Mouse (Mus musculus): ENCODE measurements around the gene Ctla4. TPM values are rescaled to one million over a fixed set of nuclear protein-coding genes. Genes with fewer than 3 reads are reported as not detected.

Ctla4 gene
- polyA plus RNA-seq, 1 experiment from 2014 or later = not detected

- WGBS = 58% methylated on average over 5 of the region's 5 CpGs
- Histone ChIP-seq H3K4me1 (ENCODE audit: control insufficient read depth in 2 of 2, insufficient read depth in 2 of 2, low read length in 2 of 2) (no peaks in the 10 kb centered on the region), H3K27me3 (ENCODE audit: control insufficient read depth, insufficient read depth, low read length) (no peaks in the 10 kb centered on the region), H3K9ac (ENCODE audit: low read length) (no peak overlapping the region), H3K4me3 (ENCODE audit: control insufficient read depth in 1 of 2, insufficient read depth in 1 of 2, low read depth in 1 of 2, low read length in 2 of 2) (no peak overlapping the region), H3K4me2 (ENCODE audit: low read length) (no peak overlapping the region), H3K9me3 (ENCODE audit: control insufficient read depth, low read length) (no peaks in the 10 kb centered on the region), H3K36me3 (ENCODE audit: control insufficient read depth, insufficient read depth, low read length) (no peaks in the 10 kb centered on the region), H3K27ac (replicated peaks in 1 of 2; ENCODE audit: control insufficient read depth in 1 of 2, insufficient read depth in 1 of 2, low read depth in 2 of 2, low read length in 2 of 2) (no peak overlapping the region)
- ATAC-seq (ENCODE audit: insufficient number of reproducible peaks, insufficient read depth, low FRiP score, low read depth) = no peak
Measured at GRCm38 (mm10) chr1:60898127-60898932, 11.5 kb downstream of the Ctla4 start.

DNA sequence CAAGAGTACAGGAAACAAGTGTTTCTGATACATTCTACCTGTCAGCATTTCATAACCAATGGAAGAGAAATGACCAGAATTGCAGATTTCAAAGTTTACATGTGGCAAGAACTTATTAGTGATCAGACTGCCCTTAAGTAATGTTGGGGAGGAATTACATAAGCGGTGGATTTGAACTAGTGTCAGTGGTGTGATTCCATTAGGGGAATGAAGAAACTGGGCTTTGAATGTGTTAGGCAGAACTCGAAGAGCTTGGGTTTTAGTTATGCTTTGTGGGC, 12.1 kb downstream of the Ctla4 start:
- Histone ChIP-seq H3K9ac (ENCODE audit: low read length) (no peak overlapping the region), H3K4me2 (ENCODE audit: low read length) (no peak overlapping the region), H3K27me3 (ENCODE audit: control insufficient read depth, insufficient read depth, low read length) (no peaks in the 10 kb centered on the region), H3K27ac (replicated peaks in 1 of 2; ENCODE audit: control insufficient read depth in 1 of 2, insufficient read depth in 1 of 2, low read depth in 2 of 2, low read length in 2 of 2) (no peak overlapping the region), H3K4me3 (ENCODE audit: control insufficient read depth in 1 of 2, insufficient read depth in 1 of 2, low read depth in 1 of 2, low read length in 2 of 2) (no peak overlapping the region), H3K36me3 (ENCODE audit: control insufficient read depth, insufficient read depth, low read length) (no peaks in the 10 kb centered on the region), H3K4me1 (ENCODE audit: control insufficient read depth in 2 of 2, insufficient read depth in 2 of 2, low read length in 2 of 2) (no peaks in the 10 kb centered on the region), H3K9me3 (ENCODE audit: control insufficient read depth, low read length) (no peaks in the 10 kb centered on the region)
- WGBS = 88% methylated on average over 2 of the region's 2 CpGs
- ATAC-seq (ENCODE audit: insufficient number of reproducible peaks, insufficient read depth, low FRiP score, low read depth) = no peak

DNA sequence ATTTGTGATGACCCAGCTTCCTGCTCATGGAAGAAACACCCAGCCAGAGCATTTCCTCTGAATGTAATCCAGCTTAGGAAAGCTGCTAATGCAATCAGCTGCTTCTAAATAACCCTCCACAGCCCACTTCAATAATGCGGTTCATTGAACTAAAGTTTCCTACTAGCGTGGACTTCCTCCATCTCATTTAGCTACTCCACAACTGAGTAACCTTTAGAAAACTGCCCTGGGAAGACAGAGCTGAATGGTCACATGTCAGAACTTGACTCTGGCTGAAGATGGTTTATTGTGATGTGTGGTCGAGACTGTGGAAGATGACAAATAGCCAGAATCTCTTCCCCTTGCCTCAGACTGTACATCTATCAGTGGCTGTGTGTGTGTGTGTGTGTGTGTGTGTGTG, 12.4 kb downstream of the Ctla4 start:
- 76% methylated on average over 3 of the region's 3 CpGs for whole genome bisulfite sequencing

GRCm38 (mm10) chr1:60902547-60902946, 15.7 kb downstream of the Ctla4 start:
- Histone ChIP-seq H3K9me3 (ENCODE audit: control insufficient read depth, low read length) (no peaks in the 10 kb centered on the region), H3K27ac (replicated peaks in 1 of 2; ENCODE audit: control insufficient read depth in 1 of 2, insufficient read depth in 1 of 2, low read depth in 2 of 2, low read length in 2 of 2) (no peak overlapping the region), H3K4me2 (ENCODE audit: low read length) (no peak overlapping the region), H3K9ac (ENCODE audit: low read length) (no peak overlapping the region), H3K4me1 (ENCODE audit: control insufficient read depth in 2 of 2, insufficient read depth in 2 of 2, low read length in 2 of 2) (no peaks in the 10 kb centered on the region), H3K36me3 (ENCODE audit: control insufficient read depth, insufficient read depth, low read length) (no peaks in the 10 kb centered on the region), H3K4me3 (ENCODE audit: control insufficient read depth in 1 of 2, insufficient read depth in 1 of 2, low read depth in 1 of 2, low read length in 2 of 2) (no peak overlapping the region), H3K27me3 (ENCODE audit: control insufficient read depth, insufficient read depth, low read length) (no peaks in the 10 kb centered on the region)
- WGBS = 84% methylated on average over 6 of the region's 6 CpGs
- no peak for ATAC-seq (ENCODE audit: insufficient number of reproducible peaks, insufficient read depth, low FRiP score, low read depth)

More for the DNA sequence above, 12.4 kb downstream of the Ctla4 start:
- Histone ChIP-seq H3K9ac (ENCODE audit: low read length) (no peak overlapping the region), H3K27ac (replicated peaks in 1 of 2; ENCODE audit: control insufficient read depth in 1 of 2, insufficient read depth in 1 of 2, low read depth in 2 of 2, low read length in 2 of 2) (no peak overlapping the region), H3K4me3 (ENCODE audit: control insufficient read depth in 1 of 2, insufficient read depth in 1 of 2, low read depth in 1 of 2, low read length in 2 of 2) (no peak overlapping the region), H3K27me3 (ENCODE audit: control insufficient read depth, insufficient read depth, low read length) (no peaks in the 10 kb centered on the region), H3K36me3 (ENCODE audit: control insufficient read depth, insufficient read depth, low read length) (no peaks in the 10 kb centered on the region), H3K4me1 (ENCODE audit: control insufficient read depth in 2 of 2, insufficient read depth in 2 of 2, low read length in 2 of 2) (no peaks in the 10 kb centered on the region), H3K4me2 (ENCODE audit: low read length) (no peak overlapping the region), H3K9me3 (ENCODE audit: control insufficient read depth, low read length) (no peaks in the 10 kb centered on the region)
- no peak for ATAC-seq (ENCODE audit: insufficient number of reproducible peaks, insufficient read depth, low FRiP score, low read depth)

GRCm38 (mm10) chr1:60903126-60903525, 16.3 kb downstream of the Ctla4 start:
- no peaks in the 10 kb centered on the region for H3K36me3 ChIP-seq (ENCODE audit: control insufficient read depth, insufficient read depth, low read length)
- 87% methylated on average over 7 of the region's 7 CpGs for WGBS
- no peak for ATAC-seq (ENCODE audit: insufficient number of reproducible peaks, insufficient read depth, low FRiP score, low read depth)

GRCm38 (mm10) chr1:60904456-60904978, 17.7 kb downstream of the Ctla4 start:
- 87% methylated on average over 2 of the region's 2 CpGs for WGBS
- Histone ChIP-seq H3K4me2 (ENCODE audit: low read length) (no peak overlapping the region), H3K27ac (replicated peaks in 1 of 2; ENCODE audit: control insufficient read depth in 1 of 2, insufficient read depth in 1 of 2, low read depth in 2 of 2, low read length in 2 of 2) (no peak overlapping the region), H3K36me3 (ENCODE audit: control insufficient read depth, insufficient read depth, low read length) (no peaks in the 10 kb centered on the region), H3K4me1 (ENCODE audit: control insufficient read depth in 2 of 2, insufficient read depth in 2 of 2, low read length in 2 of 2) (no peaks in the 10 kb centered on the region), H3K9me3 (ENCODE audit: control insufficient read depth, low read length) (no peaks in the 10 kb centered on the region), H3K4me3 (ENCODE audit: control insufficient read depth in 1 of 2, insufficient read depth in 1 of 2, low read depth in 1 of 2, low read length in 2 of 2) (no peak overlapping the region), H3K27me3 (ENCODE audit: control insufficient read depth, insufficient read depth, low read length) (no peaks in the 10 kb centered on the region), H3K9ac (ENCODE audit: low read length) (no peak overlapping the region)
- no peak for ATAC-seq (ENCODE audit: insufficient number of reproducible peaks, insufficient read depth, low FRiP score, low read depth)

More at GRCm38 (mm10) chr1:60903126-60903525, 16.3 kb downstream of the Ctla4 start:
- Histone ChIP-seq H3K4me2 (ENCODE audit: low read length) (no peak overlapping the region), H3K9ac (ENCODE audit: low read length) (no peak overlapping the region), H3K27ac (replicated peaks in 1 of 2; ENCODE audit: control insufficient read depth in 1 of 2, insufficient read depth in 1 of 2, low read depth in 2 of 2, low read length in 2 of 2) (no peak overlapping the region), H3K27me3 (ENCODE audit: control insufficient read depth, insufficient read depth, low read length) (no peaks in the 10 kb centered on the region), H3K4me3 (ENCODE audit: control insufficient read depth in 1 of 2, insufficient read depth in 1 of 2, low read depth in 1 of 2, low read length in 2 of 2) (no peak overlapping the region), H3K4me1 (ENCODE audit: control insufficient read depth in 2 of 2, insufficient read depth in 2 of 2, low read length in 2 of 2) (no peaks in the 10 kb centered on the region), H3K9me3 (ENCODE audit: control insufficient read depth, low read length) (no peaks in the 10 kb centered on the region)

DNA sequence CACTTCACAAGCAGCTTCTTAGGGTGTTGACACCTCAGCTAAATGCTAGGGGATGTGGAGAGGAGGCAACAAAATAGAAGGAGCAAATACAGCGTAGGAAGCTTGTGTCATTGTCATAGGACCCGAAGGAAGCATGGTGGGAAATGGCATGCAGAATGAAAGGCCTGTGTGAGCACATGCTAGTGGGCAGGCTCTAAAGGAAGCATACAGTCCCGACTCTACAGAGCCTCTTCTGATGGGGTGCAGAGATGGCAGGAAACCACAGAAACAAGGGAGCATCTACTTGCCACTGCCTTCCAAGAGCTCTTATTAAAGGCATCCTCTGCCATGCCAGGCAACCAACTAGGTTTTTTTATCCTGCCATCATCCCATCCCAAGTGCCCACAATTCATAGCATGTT, 20.7 kb downstream of the Ctla4 start:
- WGBS = 66% methylated on average over 3 of the region's 3 CpGs
- no peak overlapping the region for H3K4me3 ChIP-seq (ENCODE audit: control insufficient read depth in 1 of 2, insufficient read depth in 1 of 2, low read depth in 1 of 2, low read length in 2 of 2)

DNA sequence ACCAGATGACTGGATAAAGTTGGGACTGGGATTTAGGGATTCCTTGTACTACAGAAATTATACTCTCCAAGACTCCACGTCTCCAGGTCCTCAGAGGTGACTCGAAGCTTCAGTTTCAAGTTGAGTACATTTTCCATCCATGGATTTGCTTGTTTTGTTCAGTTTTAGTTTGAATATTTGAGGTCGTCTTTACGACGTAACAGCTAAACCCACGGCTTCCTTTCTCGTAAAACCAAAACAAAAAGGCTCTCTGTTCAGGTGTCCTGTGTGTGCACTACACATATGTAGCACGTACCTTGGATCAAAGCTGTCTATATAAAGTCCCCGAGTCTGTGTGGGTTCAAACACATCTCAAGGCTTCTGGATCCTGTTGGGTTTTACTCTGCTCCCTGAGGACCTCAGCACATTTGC, 22.0 kb downstream of the Ctla4 start:
- no peaks in the 10 kb centered on the region for H3K4me1 ChIP-seq (ENCODE audit: control insufficient read depth in 2 of 2, insufficient read depth in 2 of 2, low read length in 2 of 2)

More for the DNA sequence above, 20.7 kb downstream of the Ctla4 start:
- no peaks in the 10 kb centered on the region for H3K36me3 ChIP-seq (ENCODE audit: control insufficient read depth, insufficient read depth, low read length)
- no peak overlapping the region for H3K27ac ChIP-seq (replicated peaks in 1 of 2; ENCODE audit: control insufficient read depth in 1 of 2, insufficient read depth in 1 of 2, low read depth in 2 of 2, low read length in 2 of 2)
- no peak overlapping the region for H3K9ac ChIP-seq (ENCODE audit: low read length)
- ATAC-seq (ENCODE audit: insufficient number of reproducible peaks, insufficient read depth, low FRiP score, low read depth) = no peak
- no peaks in the 10 kb centered on the region for H3K9me3 ChIP-seq (ENCODE audit: control insufficient read depth, low read length)
- H3K4me1 ChIP-seq (ENCODE audit: control insufficient read depth in 2 of 2, insufficient read depth in 2 of 2, low read length in 2 of 2) = no peaks in the 10 kb centered on the region
- no peaks in the 10 kb centered on the region for H3K27me3 ChIP-seq (ENCODE audit: control insufficient read depth, insufficient read depth, low read length)
- H3K4me2 ChIP-seq (ENCODE audit: low read length) = no peak overlapping the region

More for the DNA sequence above, 22.0 kb downstream of the Ctla4 start:
- Histone ChIP-seq H3K4me2 (ENCODE audit: low read length) (no peak overlapping the region), H3K4me3 (ENCODE audit: control insufficient read depth in 1 of 2, insufficient read depth in 1 of 2, low read depth in 1 of 2, low read length in 2 of 2) (no peak overlapping the region), H3K9ac (ENCODE audit: low read length) (no peak overlapping the region), H3K27ac (replicated peaks in 1 of 2; ENCODE audit: control insufficient read depth in 1 of 2, insufficient read depth in 1 of 2, low read depth in 2 of 2, low read length in 2 of 2) (no peak overlapping the region), H3K36me3 (ENCODE audit: control insufficient read depth, insufficient read depth, low read length) (no peaks in the 10 kb centered on the region), H3K27me3 (ENCODE audit: control insufficient read depth, insufficient read depth, low read length) (no peaks in the 10 kb centered on the region), H3K9me3 (ENCODE audit: control insufficient read depth, low read length) (no peaks in the 10 kb centered on the region)
- WGBS = 83% methylated on average over 9 of the region's 9 CpGs
- no peak for ATAC-seq (ENCODE audit: insufficient number of reproducible peaks, insufficient read depth, low FRiP score, low read depth)
